Mouse (Mus musculus): ENCODE data around the gene Rnf17. TPM values are rescaled to one million over a fixed set of nuclear protein-coding genes. Genes with fewer than 3 reads are reported as not detected.
A peak's percentile ranks its signal among the peaks of the same experiment; 100 is the strongest.

Gene Rnf17
- polyA plus RNA-seq, 1 experiment from 2014 or later: 1.2 TPM

DNA sequence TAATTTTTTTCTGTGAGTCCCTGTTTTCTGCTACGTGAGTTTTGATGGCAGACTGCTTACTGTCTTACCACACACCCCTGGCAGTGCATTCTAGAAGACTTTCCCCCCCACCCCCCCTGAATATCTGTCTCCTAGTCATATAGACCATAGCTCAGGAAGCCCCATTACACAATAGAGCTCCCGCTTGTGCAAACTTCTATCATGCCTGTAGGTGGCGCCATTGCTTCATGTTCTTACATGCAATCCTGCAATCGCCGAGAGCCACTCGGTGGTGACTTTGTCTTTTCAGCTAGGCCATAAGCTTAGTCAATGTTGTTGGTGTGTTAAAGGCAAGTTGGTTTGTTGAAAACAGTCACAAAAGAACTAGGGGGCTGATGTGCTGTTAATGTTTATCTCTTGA is 26.6 kb upstream of the Rnf17 start:
- no peak overlapping the region for H3K4me3 ChIP-seq (ENCODE audit: low read length)
- no peak overlapping the region for H3K27ac ChIP-seq (ENCODE audit: low read length)
- no peaks in the 10 kb centered on the region for H3K9me3 ChIP-seq (ENCODE audit: low read length)
- H3K36me3 ChIP-seq (ENCODE audit: insufficient read depth, low read length): no peaks in the 10 kb centered on the region
- peaks cover 6% of the 10 kb centered on the region; the same call in 1 of the 2 replicates for H3K4me1 ChIP-seq (ENCODE audit: insufficient read depth, low read length)
- no peak overlapping the region for H3K4me2 ChIP-seq (replicated peaks; ENCODE audit: low read depth, low read length)
- WGBS: 4% methylated on average over 6 of the region's 6 CpGs
- ATAC-seq (ENCODE audit: low FRiP score, low TSS enrichment): peak; percentile 79
- H3K27me3 ChIP-seq (ENCODE audit: insufficient read depth, low read length): no peaks in the 10 kb centered on the region
- H3K9ac ChIP-seq (replicated peaks; ENCODE audit: low read length): no peak overlapping the region

DNA sequence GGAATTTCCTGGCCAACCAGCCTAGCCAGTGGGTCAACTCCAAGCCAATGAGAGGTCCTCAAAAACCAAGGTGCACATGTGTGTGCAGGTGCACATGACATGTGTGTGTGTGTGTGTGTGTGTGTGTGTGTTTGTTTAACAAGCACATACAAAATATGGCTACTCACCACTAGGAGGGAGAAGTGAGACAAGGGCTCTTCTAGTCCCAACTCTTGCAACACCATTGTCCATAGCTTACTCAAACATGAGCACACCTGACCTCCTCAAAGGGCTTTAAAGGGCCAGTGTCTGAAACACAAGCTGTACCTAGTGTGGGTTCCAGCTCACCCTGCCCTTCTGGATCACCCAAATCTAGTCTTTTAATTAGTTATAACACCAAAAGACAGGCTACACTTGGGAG is 24.6 kb upstream of the Rnf17 start:
- no peaks in the 10 kb centered on the region for H3K36me3 ChIP-seq (ENCODE audit: insufficient read depth, low read length)
- H3K9me3 ChIP-seq (ENCODE audit: low read length): no peaks in the 10 kb centered on the region
- H3K4me1 ChIP-seq (ENCODE audit: insufficient read depth, low read length): peaks cover 6% of the 10 kb centered on the region; the same call in 1 of the 2 replicates
- no peak overlapping the region for H3K4me2 ChIP-seq (replicated peaks; ENCODE audit: low read depth, low read length)
- H3K27ac ChIP-seq (ENCODE audit: low read length): no peak overlapping the region
- H3K27me3 ChIP-seq (ENCODE audit: insufficient read depth, low read length): no peaks in the 10 kb centered on the region
- H3K4me3 ChIP-seq (ENCODE audit: low read length): no peak overlapping the region
- no peak overlapping the region for H3K9ac ChIP-seq (replicated peaks; ENCODE audit: low read length)
- no peak for ATAC-seq (ENCODE audit: low FRiP score, low TSS enrichment)

DNA sequence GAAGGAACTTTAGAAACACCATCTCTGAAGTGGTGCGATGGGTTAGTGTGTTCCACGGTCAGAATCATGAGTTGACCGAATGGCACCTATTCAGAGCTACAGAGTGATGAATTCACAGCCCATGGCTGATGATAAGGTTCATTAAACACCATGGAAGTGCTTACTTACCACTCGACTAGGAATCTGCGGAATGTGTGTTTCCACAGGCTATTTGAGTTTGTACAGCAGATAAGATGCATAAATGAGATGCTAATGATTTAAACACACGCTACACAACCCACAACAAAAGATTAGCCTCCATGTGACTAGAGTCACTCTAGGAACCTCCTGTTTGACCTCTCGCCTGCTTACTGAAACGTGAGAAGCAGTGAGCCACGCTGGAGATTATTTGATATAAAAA is 23.0 kb upstream of the Rnf17 start:
- Histone ChIP-seq H3K27me3 (ENCODE audit: insufficient read depth, low read length) (no peaks in the 10 kb centered on the region), H3K4me3 (ENCODE audit: low read length) (no peak overlapping the region), H3K4me1 (ENCODE audit: insufficient read depth, low read length) (peaks cover 6% of the 10 kb centered on the region; the same call in 1 of the 2 replicates), H3K9ac (replicated peaks; ENCODE audit: low read length) (no peak overlapping the region), H3K36me3 (ENCODE audit: insufficient read depth, low read length) (no peaks in the 10 kb centered on the region), H3K27ac (ENCODE audit: low read length) (peak overlapping the region; percentile 8; the same call in 1 of the 2 replicates), H3K9me3 (ENCODE audit: low read length) (no peaks in the 10 kb centered on the region), H3K4me2 (replicated peaks; ENCODE audit: low read depth, low read length) (0 out of 2 replicates have a peak overlapping the region, but pooled peaks have one; percentile 16)
- ATAC-seq (ENCODE audit: low FRiP score, low TSS enrichment): peak; percentile 54; the same call in 1 of the 2 replicates
- WGBS: 37% methylated on average over 9 of the region's 9 CpGs

DNA sequence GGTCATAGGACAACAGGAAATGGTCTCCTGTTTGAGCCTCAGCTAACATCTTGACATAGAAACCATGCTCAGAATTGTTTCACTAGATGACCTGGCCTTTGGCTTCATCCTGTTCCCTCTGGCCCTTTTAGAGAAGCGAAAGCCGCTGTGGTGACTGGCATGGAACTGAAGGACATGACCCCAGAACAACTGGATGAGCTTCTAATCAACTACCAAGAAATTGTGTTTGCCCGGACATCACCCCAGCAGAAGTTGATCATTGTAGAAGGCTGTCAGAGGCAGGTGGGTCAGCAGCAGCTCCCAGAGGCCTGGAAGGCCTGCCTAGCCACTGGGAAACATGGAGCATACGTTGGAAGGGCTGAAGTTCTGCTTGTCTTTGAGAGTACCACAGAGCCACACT is 20.0 kb upstream of the Rnf17 start:
- H3K27me3 ChIP-seq (ENCODE audit: insufficient read depth, low read length): no peaks in the 10 kb centered on the region
- H3K9me3 ChIP-seq (ENCODE audit: low read length): no peaks in the 10 kb centered on the region
- no peak overlapping the region for H3K4me3 ChIP-seq (ENCODE audit: low read length)
- H3K27ac ChIP-seq (ENCODE audit: low read length): no peak overlapping the region
- H3K9ac ChIP-seq (replicated peaks; ENCODE audit: low read length): no peak overlapping the region
- WGBS: 81% methylated on average over 4 of the region's 4 CpGs
- H3K4me2 ChIP-seq (replicated peaks; ENCODE audit: low read depth, low read length): no peak overlapping the region
- H3K4me1 ChIP-seq (ENCODE audit: insufficient read depth, low read length): peaks cover 6% of the 10 kb centered on the region; the same call in 1 of the 2 replicates
- ATAC-seq (ENCODE audit: low FRiP score, low TSS enrichment): no peak
- no peaks in the 10 kb centered on the region for H3K36me3 ChIP-seq (ENCODE audit: insufficient read depth, low read length)

DNA sequence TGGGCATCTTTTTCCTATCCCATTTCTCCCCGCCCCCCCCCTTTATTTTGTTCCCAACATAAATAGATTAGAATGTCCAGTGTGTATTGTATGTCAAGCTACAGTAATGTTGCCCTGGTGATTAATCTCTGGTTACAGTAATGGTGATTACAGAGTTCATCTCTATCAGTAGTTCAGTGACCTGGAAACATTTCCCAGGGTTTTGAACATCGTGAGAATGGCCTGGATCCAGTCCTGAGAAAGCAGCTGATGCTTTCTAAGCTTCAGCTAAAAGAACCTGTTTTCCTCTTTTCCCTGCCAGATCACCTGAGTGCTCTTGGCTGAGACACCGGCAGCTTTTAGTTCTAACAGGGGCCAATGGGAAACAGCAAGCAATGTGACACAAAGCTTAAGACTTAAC is 12.1 kb upstream of the Rnf17 start:
- no peak overlapping the region for H3K27ac ChIP-seq (ENCODE audit: low read length)
- H3K4me2 ChIP-seq (replicated peaks; ENCODE audit: low read depth, low read length): no peak overlapping the region
- WGBS: 46% methylated on average over 3 of the region's 3 CpGs
- no peak overlapping the region for H3K9ac ChIP-seq (replicated peaks; ENCODE audit: low read length)
- H3K4me3 ChIP-seq (ENCODE audit: low read length): no peak overlapping the region
- no peaks in the 10 kb centered on the region for H3K9me3 ChIP-seq (ENCODE audit: low read length)
- H3K4me1 ChIP-seq (ENCODE audit: insufficient read depth, low read length): peaks cover 13% of the 10 kb centered on the region
- no peaks in the 10 kb centered on the region for H3K36me3 ChIP-seq (ENCODE audit: insufficient read depth, low read length)
- H3K27me3 ChIP-seq (ENCODE audit: insufficient read depth, low read length): no peaks in the 10 kb centered on the region
- ATAC-seq (ENCODE audit: low FRiP score, low TSS enrichment): no peak

DNA sequence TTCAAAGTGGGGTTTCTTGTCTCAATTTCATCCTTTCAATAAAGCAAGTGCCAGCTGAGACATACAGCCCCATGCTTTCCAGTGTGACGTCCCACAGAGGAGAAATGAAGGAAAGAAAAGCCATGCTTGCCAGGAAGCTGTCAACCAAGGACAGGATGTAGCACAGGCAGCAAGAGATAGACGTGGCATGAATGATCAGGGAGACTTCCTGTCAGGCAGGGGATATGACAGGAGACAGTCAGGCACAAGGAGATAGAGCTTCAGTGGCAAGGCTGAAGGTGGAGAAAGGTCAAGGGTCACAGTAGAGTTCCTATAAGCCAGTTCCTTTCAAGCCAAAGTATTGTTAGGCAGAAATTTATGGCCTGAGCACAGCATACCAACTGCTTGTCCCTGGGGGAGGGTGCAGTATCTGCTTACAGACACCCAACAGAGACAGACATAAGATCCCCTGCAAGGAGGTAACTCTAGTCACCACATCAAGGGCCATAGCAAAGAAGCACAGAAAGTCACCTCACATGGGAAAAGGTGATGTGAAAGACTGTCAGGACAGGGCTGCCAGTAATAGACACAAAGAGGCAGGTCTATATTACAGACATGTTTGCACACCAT is 8.6 kb upstream of the Rnf17 start:
- H3K27me3 ChIP-seq (ENCODE audit: insufficient read depth, low read length): no peaks in the 10 kb centered on the region
- 7% methylated on average over 2 of the region's 2 CpGs for WGBS
- peak; percentile 85 for ATAC-seq (ENCODE audit: low FRiP score, low TSS enrichment)
- no peak overlapping the region for H3K4me3 ChIP-seq (ENCODE audit: low read length)
- no peak overlapping the region for H3K9ac ChIP-seq (replicated peaks; ENCODE audit: low read length)
- H3K4me2 ChIP-seq (replicated peaks; ENCODE audit: low read depth, low read length): no peak overlapping the region
- H3K27ac ChIP-seq (ENCODE audit: low read length): peak overlapping the region; percentile 25
- H3K9me3 ChIP-seq (ENCODE audit: low read length): no peaks in the 10 kb centered on the region
- peaks cover 13% of the 10 kb centered on the region for H3K4me1 ChIP-seq (ENCODE audit: insufficient read depth, low read length)
- H3K36me3 ChIP-seq (ENCODE audit: insufficient read depth, low read length): no peaks in the 10 kb centered on the region

DNA sequence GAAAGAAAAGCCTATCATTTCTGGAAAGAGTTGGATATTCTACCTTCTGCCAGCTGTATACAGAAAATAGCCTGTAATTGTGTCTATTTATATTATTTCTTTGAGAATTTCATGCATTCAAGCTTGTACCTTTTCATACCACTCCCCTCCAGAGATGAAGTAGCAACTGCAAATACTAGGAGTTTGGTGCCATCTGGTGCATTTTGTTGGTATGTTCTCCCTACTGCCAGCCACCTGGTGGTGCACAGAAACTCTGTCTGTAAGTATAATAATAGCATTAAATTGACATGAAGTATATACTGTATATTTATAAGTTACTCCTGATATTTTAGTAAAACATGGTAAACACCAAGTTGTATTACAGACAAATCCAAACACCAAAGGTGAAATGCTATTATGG is 4.4 kb upstream of the Rnf17 start:
- H3K36me3 ChIP-seq (ENCODE audit: insufficient read depth, low read length): no peaks in the 10 kb centered on the region
- no peaks in the 10 kb centered on the region for H3K9me3 ChIP-seq (ENCODE audit: low read length)
- no peaks in the 10 kb centered on the region for H3K27me3 ChIP-seq (ENCODE audit: insufficient read depth, low read length)
- no peak overlapping the region for H3K9ac ChIP-seq (replicated peaks; ENCODE audit: low read length)
- no peak overlapping the region for H3K4me3 ChIP-seq (ENCODE audit: low read length)
- ATAC-seq (ENCODE audit: low FRiP score, low TSS enrichment): no peak
- no peak overlapping the region for H3K27ac ChIP-seq (ENCODE audit: low read length)
- H3K4me2 ChIP-seq (replicated peaks; ENCODE audit: low read depth, low read length): no peak overlapping the region
- peaks cover 12% of the 10 kb centered on the region for H3K4me1 ChIP-seq (ENCODE audit: insufficient read depth, low read length)

DNA sequence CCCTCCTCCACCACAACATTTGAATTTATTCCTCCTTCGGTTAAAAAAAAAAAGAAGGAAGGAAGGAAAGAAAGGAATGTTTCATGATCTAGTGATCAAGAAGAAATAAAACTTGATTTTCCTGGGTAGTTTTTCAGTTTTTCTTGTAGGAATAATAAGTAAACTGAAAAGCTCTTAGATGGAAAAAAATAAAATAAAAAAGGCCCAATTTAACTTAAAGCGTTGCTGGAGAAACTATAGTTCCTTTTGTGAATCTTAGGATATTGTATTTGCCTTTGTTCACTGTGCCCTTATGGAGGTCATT is 643 bp downstream of the Rnf17 start:
- Histone ChIP-seq H3K4me1 (ENCODE audit: insufficient read depth, low read length) (no peaks in the 10 kb centered on the region), H3K36me3 (ENCODE audit: insufficient read depth, low read length) (no peaks in the 10 kb centered on the region), H3K4me3 (ENCODE audit: low read length) (no peak overlapping the region), H3K9ac (replicated peaks; ENCODE audit: low read length) (no peak overlapping the region), H3K27ac (ENCODE audit: low read length) (no peak overlapping the region), H3K4me2 (replicated peaks; ENCODE audit: low read depth, low read length) (no peak overlapping the region), H3K27me3 (ENCODE audit: insufficient read depth, low read length) (no peaks in the 10 kb centered on the region), H3K9me3 (ENCODE audit: low read length) (no peaks in the 10 kb centered on the region)
- 91% methylated on average over 2 of the region's 2 CpGs for WGBS
- no peak for ATAC-seq (ENCODE audit: low FRiP score, low TSS enrichment)

DNA sequence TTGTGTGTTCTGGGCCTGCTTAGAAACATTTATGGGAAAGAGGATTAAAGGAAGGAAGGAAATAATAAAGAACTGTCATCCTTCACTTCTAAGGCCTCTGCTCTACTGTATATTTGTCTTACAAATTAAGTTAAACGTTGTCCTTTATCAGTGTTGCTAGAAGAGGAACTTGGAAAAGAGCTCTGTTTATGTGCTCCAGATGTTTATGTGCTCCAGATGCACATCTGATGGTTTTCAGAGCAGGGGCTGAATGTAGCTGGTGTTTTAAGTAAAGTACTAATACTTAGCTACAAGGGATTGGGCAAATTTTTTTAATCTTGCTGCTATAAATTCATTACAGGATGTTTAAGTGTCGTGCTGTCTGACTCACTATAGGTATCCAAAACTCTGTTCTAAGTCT is 59.7 kb downstream of the Rnf17 start:
- no peaks in the 10 kb centered on the region for H3K27me3 ChIP-seq (ENCODE audit: insufficient read depth, low read length)
- 48% methylated on average over 2 of the region's 2 CpGs for WGBS
- H3K9ac ChIP-seq (replicated peaks; ENCODE audit: low read length): no peak overlapping the region
- no peak overlapping the region for H3K4me3 ChIP-seq (ENCODE audit: low read length)
- no peak for ATAC-seq (ENCODE audit: low FRiP score, low TSS enrichment)
- H3K27ac ChIP-seq (ENCODE audit: low read length): no peak overlapping the region
- no peaks in the 10 kb centered on the region for H3K4me1 ChIP-seq (ENCODE audit: insufficient read depth, low read length)
- H3K4me2 ChIP-seq (replicated peaks; ENCODE audit: low read depth, low read length): no peak overlapping the region
- H3K36me3 ChIP-seq (ENCODE audit: insufficient read depth, low read length): no peaks in the 10 kb centered on the region
- H3K9me3 ChIP-seq (ENCODE audit: low read length): no peaks in the 10 kb centered on the region

DNA sequence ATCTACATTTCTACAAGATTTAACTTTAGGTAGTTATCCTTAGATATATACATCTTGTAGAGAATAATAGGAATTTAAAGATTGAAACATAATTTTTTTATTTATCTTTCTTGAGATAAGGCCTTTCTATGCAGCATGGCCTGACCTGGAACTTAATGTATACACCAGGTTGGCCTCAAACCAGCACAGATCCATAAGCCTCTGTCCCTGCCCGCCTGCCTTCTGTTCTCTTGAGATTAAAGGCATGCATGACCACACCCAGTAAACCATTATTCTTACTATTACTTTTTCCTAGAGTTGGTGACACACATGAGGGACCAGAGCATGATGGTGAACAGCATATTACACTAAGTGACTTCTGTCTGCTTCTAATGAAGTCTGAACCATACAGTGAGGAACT is 60.3 kb downstream of the Rnf17 start:
- Histone ChIP-seq H3K4me1 (ENCODE audit: insufficient read depth, low read length) (no peaks in the 10 kb centered on the region), H3K4me2 (replicated peaks; ENCODE audit: low read depth, low read length) (no peak overlapping the region), H3K27me3 (ENCODE audit: insufficient read depth, low read length) (no peaks in the 10 kb centered on the region), H3K9me3 (ENCODE audit: low read length) (no peaks in the 10 kb centered on the region), H3K4me3 (ENCODE audit: low read length) (no peak overlapping the region), H3K36me3 (ENCODE audit: insufficient read depth, low read length) (no peaks in the 10 kb centered on the region), H3K9ac (replicated peaks; ENCODE audit: low read length) (no peak overlapping the region), H3K27ac (ENCODE audit: low read length) (no peak overlapping the region)
- no peak for ATAC-seq (ENCODE audit: low FRiP score, low TSS enrichment)
- WGBS: 64% methylated on average over 1 of the region's 1 CpGs
